Mouse (Mus musculus) MEL-GATA-1-ER (cell line): ENCODE results near the gene Slc9a8.

ENCODE experiments used
- DNase-seq: peaks from one replicate; pipeline ENCODE4 v3.0.0-alpha.2; 2012; ENCODE audit warnings: low read depth; ENCODE audit errors: extremely low read depth

The Slc9a8 gene

GRCm38 (mm10) chr2:167414461-167414860 is 7.1 kb upstream of the Slc9a8 start:
- no peak for DNase-seq

DNA sequence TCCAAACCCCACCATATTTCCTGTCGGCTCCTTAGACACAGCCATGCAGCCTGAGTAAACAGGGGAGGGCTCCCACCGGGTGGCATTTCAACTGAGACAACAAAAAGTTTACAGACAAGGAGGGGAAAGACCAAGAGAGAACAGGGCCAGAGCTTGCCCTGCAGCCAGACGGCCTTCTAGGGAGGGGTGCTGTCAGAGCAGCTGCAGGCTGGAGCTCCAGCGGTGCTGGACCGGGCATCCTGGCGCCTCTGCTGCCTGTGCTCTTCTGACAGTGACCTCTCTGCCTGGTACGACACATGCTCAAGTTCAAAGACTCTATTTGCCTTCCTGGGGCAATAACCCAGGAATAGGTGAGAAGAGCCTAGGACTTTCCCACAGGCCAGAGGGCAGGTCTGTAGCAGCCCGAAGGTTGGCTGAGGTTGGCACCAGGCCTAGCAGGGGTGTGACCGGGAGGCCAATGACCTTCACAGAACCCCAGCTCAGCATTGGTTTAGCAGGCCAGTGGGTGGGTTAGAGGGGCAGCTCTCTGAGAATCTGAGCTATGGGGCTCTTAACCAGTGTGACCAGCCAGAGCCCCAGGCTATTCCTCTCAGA is 5.4 kb upstream of the Slc9a8 start:
- no peak for DNase-seq

GRCm38 (mm10) chr2:167417048-167417447 is 4.5 kb upstream of the Slc9a8 start:
- DNase-seq: no peak

GRCm38 (mm10) chr2:167417694-167418093 is 3.8 kb upstream of the Slc9a8 start:
- peak; percentile 14 for DNase-seq

GRCm38 (mm10) chr2:167419204-167419603 is 2.3 kb upstream of the Slc9a8 start:
- DNase-seq: peak; percentile 82

DNA sequence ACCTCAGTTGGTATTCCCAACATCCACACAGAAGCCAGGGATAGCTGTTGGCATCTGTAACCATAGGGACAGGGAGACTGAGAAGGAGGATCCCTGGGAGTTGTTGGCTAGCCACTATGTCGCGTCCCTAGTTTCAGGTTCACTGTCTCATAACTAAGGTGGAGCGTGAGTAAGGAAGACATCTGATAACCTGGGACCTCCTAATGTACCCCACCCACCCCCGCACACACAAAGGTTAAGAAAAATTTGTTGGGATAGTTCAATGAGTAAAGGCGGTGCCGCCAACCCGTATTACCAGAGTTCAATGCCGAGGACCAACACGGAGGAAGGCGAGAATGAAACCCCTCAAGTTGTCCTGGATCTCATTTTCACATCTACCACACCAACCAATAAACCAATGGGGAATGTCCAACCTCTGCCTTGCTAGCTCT is 686 bp upstream of the Slc9a8 start:
- peak; percentile 29 for DNase-seq

DNA sequence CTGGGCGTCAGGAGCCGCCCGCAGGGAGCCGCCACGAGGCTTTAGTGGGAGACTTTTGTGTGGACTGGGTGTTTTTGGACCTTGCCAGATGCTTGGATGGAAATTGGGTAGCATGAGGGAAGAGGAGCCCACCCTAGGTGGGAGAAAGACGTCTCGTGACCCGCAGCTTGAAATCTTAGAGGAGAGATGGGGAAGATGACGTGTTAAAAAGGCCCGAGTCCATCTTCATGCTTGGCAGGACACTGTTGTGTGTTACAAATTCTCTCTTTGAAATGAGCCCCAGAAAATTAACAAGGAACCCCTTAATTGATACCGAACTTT is 598 bp downstream of the Slc9a8 start:
- peak; percentile 13 for DNase-seq

- no peak for DNase-seq
Observed at GRCm38 (mm10) chr2:167423031-167423611, 1.6 kb downstream of the Slc9a8 start.

DNA sequence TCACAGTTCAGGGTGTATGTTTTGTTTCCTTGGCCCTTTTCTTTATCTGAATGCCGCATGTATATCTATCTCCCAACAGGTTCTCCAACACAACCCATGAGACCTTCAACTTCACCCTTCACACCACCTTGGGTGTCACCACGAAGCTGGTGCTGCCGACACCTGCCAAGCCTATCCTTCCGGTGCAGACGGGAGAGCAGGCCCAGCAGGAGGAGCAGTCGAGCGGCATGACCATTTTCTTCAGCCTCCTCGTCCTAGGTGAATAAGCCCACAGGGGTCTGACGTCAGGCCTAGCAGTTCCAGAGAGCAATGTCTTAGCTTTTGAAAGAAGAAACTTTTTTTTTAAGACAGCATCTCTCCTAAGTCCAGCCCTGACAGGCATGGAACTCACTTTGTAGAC is 2.5 kb downstream of the Slc9a8 start:
- DNase-seq: no peak

GRCm38 (mm10) chr2:167424516-167424915 is 3.0 kb downstream of the Slc9a8 start:
- no peak for DNase-seq

- no peak for DNase-seq
Observed at GRCm38 (mm10) chr2:167425407-167425806, 3.9 kb downstream of the Slc9a8 start.

GRCm38 (mm10) chr2:167429596-167429995 is 8.1 kb downstream of the Slc9a8 start:
- DNase-seq: no peak

DNA sequence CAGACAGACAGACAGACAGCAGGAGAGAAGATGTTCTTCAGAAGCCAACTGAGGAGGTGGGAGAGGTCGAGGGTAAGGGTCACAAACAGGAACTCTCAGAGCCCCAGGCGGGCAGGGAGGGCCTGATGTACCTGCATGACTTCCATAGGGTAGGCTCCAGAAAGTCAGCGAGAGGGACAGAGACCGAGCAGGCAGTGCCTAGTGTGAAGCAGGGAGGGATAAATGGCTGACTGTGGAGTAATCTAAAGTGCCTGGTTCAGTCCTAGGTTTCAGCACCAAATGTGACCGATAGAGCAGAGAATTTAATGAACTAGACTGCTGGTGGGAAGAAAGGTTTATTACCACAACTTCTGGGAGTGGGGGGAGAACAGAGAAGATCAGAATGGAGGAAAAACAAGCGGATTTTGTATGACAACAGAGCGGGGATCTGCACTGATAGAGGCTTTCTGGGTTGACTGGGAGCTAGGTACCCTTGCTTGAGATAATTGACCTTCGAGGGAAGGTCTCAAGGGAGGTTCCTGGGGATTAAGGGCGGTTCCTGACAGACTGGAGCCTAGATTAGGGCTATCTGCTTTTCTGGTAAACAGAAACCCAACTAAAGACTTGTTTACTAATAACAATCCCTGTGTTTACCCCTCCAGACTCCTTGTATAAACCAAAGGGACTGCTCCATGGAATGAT is 9.4 kb downstream of the Slc9a8 start:
- no peak for DNase-seq

GRCm38 (mm10) chr2:167431418-167431776 is 9.9 kb downstream of the Slc9a8 start:
- no peak for DNase-seq

GRCm38 (mm10) chr2:167434570-167434969 is 13.1 kb downstream of the Slc9a8 start:
- no peak for DNase-seq

- no peak for DNase-seq
Observed at GRCm38 (mm10) chr2:167435631-167436030, 14.1 kb downstream of the Slc9a8 start.

- no peak for DNase-seq
Observed at GRCm38 (mm10) chr2:167436371-167436770, 14.9 kb downstream of the Slc9a8 start.

DNA sequence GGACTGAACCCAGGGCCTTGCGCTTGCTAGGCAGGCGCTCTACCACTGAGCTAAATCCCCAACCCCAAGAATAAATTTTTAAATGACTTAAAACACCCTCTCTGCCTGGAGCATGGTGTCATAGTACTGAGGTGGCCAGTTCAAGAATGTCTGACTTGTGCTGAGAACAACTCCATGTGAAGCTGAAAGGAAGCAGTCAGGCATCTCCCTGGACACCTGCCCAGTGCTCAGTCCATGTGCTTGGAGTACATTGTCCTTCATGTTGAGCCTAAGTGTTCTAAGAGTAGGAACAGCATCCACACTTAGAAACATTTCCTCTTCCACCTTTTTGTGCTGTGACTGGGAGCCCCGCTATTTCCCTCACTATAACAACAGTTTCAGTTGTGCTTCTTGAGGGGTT is 17.9 kb downstream of the Slc9a8 start:
- no peak for DNase-seq

DNA sequence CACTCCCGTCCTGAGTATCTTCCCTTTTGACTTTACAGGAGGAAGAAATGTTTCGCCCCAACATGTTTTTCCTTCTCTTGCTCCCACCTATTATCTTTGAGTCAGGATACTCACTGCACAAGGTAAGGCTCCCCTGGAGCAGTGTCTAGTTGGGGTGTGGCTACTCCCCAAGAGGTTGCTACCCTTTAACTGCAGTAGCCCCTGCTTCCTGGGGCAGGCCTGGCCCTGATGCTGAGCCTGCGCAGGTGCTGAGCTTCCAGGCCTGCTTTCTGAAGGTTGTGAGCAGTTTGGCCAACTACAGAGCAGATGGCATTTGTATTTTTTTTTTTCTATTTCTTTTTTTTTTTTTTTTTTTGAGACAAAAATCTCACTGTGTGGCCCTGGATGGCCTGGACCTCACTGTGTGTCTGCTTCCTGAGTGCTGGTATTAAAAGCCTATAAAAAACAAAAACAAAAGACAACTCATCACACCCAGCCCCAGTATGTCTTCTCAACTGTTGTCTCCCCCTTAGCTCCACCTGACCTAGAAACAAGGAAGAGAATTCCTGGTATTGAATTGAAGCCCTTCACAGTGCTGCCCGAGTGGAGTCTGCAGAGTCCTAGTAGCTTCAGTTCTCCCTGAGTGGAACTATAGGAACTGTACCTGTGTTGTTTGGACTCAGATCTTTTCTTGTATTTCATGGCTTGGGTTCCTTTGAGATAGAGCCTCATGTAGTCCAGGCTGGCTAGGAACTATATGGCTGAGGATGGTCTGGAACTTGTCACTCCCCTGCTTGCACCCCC is 22.1 kb downstream of the Slc9a8 start:
- no peak for DNase-seq

- DNase-seq: no peak
Observed at GRCm38 (mm10) chr2:167445911-167446780, 24.6 kb downstream of the Slc9a8 start.

DNA sequence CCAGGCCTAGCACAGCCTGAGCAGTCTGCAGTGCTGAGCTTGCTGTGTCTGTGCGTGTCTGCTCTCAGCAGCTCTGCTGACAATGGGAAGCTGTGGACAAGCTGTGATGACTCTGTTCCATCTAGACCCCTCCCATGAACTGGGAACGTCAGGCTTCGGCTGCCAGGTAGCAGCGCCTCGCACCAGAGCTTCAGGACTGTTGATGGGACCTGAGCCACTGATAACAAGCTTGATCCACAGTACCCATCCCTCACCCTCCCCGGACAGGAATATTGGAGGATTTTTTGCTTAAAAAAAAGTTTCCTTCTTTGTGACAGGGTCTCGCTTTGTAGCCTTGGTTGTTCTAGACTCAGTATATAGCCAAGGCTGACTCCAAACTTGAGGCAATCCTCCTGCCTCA is 25.7 kb downstream of the Slc9a8 start:
- no peak for DNase-seq
